Mouse (Mus musculus) large intestine, adult 2 months (tissue): ENCODE measurements around the gene Cand2. TPM values are rescaled to one million over a fixed set of nuclear protein-coding genes. Genes with fewer than 3 reads are reported as not detected.

Experiments used
- DNase-seq: peaks from one replicate; pipeline ENCODE4 v3.0.0-alpha.2; 2012; ENCODE audit warnings: low read depth, low spot score
- WGBS: fragments of 180-500 bp; shearing (Covaris S2); methylation state at CpG from one replicate; pipeline ENCODE4 v1.1.7; 2018; 5-methylcytosine and 5-hydroxymethylcytosine counted together
- polyA plus RNA-seq: library from polyadenylated mRNA; depleted of rRNA; stranded (reverse); fragments of >200 nt; gene quantifications from 2 replicates; pipeline ENCODE4 v1.2.3, GENCODE M21; 2012

Gene Cand2
- polyA plus RNA-seq, 1 experiment, result 2.9 TPM

- no peak for DNase-seq
- 82% methylated on average over 6 of the region's 6 CpGs for WGBS
Measured at GRCm38 (mm10) chr6:115772201-115772600, 2.1 kb upstream of the Cand2 start.

GRCm38 (mm10) chr6:115772604-115773003 is 1.7 kb upstream of the Cand2 start:
- no peak for DNase-seq
- WGBS, result 80% methylated on average over 1 of the region's 1 CpGs

- no peak for DNase-seq
- WGBS, result 3% methylated on average over 14 of the region's 14 CpGs
Measured at GRCm38 (mm10) chr6:115773966-115774413, 348 bp upstream of the Cand2 start.

GRCm38 (mm10) chr6:115775838-115776237 is 1.5 kb downstream of the Cand2 start:
- no peak for DNase-seq
- WGBS, result 65% methylated on average over 3 of the region's 3 CpGs

GRCm38 (mm10) chr6:115776363-115776762 is 2.0 kb downstream of the Cand2 start:
- DNase-seq, result no peak
- WGBS, result 25% methylated on average over 9 of the region's 9 CpGs

- 87% methylated on average over 3 of the region's 3 CpGs for WGBS
- DNase-seq, result no peak
Measured at GRCm38 (mm10) chr6:115782781-115783180, 8.4 kb downstream of the Cand2 start.

- WGBS, result 90% methylated on average over 10 of the region's 10 CpGs
Measured at GRCm38 (mm10) chr6:115791016-115791415, 16.7 kb downstream of the Cand2 start.

GRCm38 (mm10) chr6:115791842-115792686 is 17.7 kb downstream of the Cand2 start:
- 48% methylated on average over 34 of the region's 34 CpGs for WGBS

More at GRCm38 (mm10) chr6:115791016-115791415, 16.7 kb downstream of the Cand2 start:
- DNase-seq, result no peak

GRCm38 (mm10) chr6:115792691-115793215 is 18.4 kb downstream of the Cand2 start:
- no peak for DNase-seq
- 46% methylated on average over 21 of the region's 21 CpGs for WGBS

More at GRCm38 (mm10) chr6:115791842-115792686, 17.7 kb downstream of the Cand2 start:
- no peak for DNase-seq

- 54% methylated on average over 3 of the region's 3 CpGs for WGBS
- no peak for DNase-seq
Measured at GRCm38 (mm10) chr6:115801811-115802210, 27.5 kb downstream of the Cand2 start.

- DNase-seq, result no peak
- 36% methylated on average over 16 of the region's 16 CpGs for WGBS
Measured at GRCm38 (mm10) chr6:115803541-115804382, 29.4 kb downstream of the Cand2 start.

GRCm38 (mm10) chr6:115804432-115805192 is 30.3 kb downstream of the Cand2 start:
- WGBS, result 68% methylated on average over 10 of the region's 10 CpGs
- no peak for DNase-seq

- 1% methylated on average over 15 of the region's 15 CpGs for WGBS
- no peak for DNase-seq
Measured at GRCm38 (mm10) chr6:115807464-115808195, 33.3 kb downstream of the Cand2 start.

GRCm38 (mm10) chr6:115808196-115808487 is 33.8 kb downstream of the Cand2 start:
- WGBS, result under 1% methylated on average over 22 of the region's 22 CpGs

GRCm38 (mm10) chr6:115808488-115809231 is 34.3 kb downstream of the Cand2 start, which contains the start of gene Rpl32:
Gene Rpl32 (minus strand): TSS chr6:115808747.
- DNase-seq, result peak; percentile 76
- WGBS, result under 1% methylated on average over 47 of the region's 47 CpGs

More at GRCm38 (mm10) chr6:115808196-115808487, 33.8 kb downstream of the Cand2 start:
- DNase-seq, result no peak

GRCm38 (mm10) chr6:115811606-115812005 is 37.3 kb downstream of the Cand2 start:
- 73% methylated on average over 8 of the region's 8 CpGs for WGBS

GRCm38 (mm10) chr6:115814104-115814503 is 39.8 kb downstream of the Cand2 start:
- no peak for DNase-seq
- 41% methylated on average over 4 of the region's 4 CpGs for WGBS

More at GRCm38 (mm10) chr6:115811606-115812005, 37.3 kb downstream of the Cand2 start:
- no peak for DNase-seq

GRCm38 (mm10) chr6:115815041-115815440 is 40.7 kb downstream of the Cand2 start:
- WGBS, result 80% methylated on average over 4 of the region's 4 CpGs
- DNase-seq, result no peak
